Mouse (Mus musculus) heart, embryonic 10.5 days (tissue): ENCODE measurements around the gene Prdx5. TPM values are rescaled to one million over a fixed set of nuclear protein-coding genes. Genes with fewer than 3 reads are reported as not detected.

Source experiments
- DNase-seq: peaks from one replicate; pipeline ENCODE4 v3.0.0-alpha.2; 2017; ENCODE audit warnings: low spot score
- H3K27ac ChIP-seq: fragments of 300-500 bp; sonication (generic); 2 replicates; pipeline ENCODE4 v1.5.1; 2016; ENCODE audit warnings: mild to moderate bottlenecking
- H3K27me3 ChIP-seq: fragments of 300-500 bp; sonication (generic); 2 replicates; pipeline ENCODE4 v1.6.1; 2016; ENCODE audit warnings: mild to moderate bottlenecking; ENCODE audit not compliant: poor library complexity, insufficient read depth, severe bottlenecking
- H3K36me3 ChIP-seq: fragments of 300-500 bp; sonication (generic); 2 replicates; pipeline ENCODE4 v1.6.1; 2016; ENCODE audit warnings: mild to moderate bottlenecking, moderate library complexity
- H3K4me1 ChIP-seq: fragments of 300-500 bp; sonication (generic); 2 replicates; pipeline ENCODE4 v1.6.1; 2016; ENCODE audit warnings: mild to moderate bottlenecking
- H3K4me3 ChIP-seq: fragments of 300-500 bp; sonication (generic); 2 replicates; pipeline ENCODE4 v1.5.1; 2016; ENCODE audit warnings: mild to moderate bottlenecking, moderate library complexity
- H3K9me3 ChIP-seq: fragments of 300-500 bp; sonication (generic); 2 replicates; pipeline ENCODE4 v1.6.1; 2016; ENCODE audit warnings: mild to moderate bottlenecking, moderate library complexity
- WGBS: fragments of 180-500 bp; shearing (Covaris S2); methylation state at CpG from one replicate; pipeline ENCODE4 v1.1.7; 2016; 5-methylcytosine and 5-hydroxymethylcytosine counted together
- polyA plus RNA-seq: library from polyadenylated mRNA; unstranded; fragments of >200 nt; fragmentation: Nextera tagmentation; extraction: Ambion mirVana; gene quantifications from 2 replicates; pipeline ENCODE4 v1.2.1, GENCODE M21; 2016

Prdx5 gene
- polyA plus RNA-seq, 1 experiment from 2014 or later: 169 TPM

DNA sequence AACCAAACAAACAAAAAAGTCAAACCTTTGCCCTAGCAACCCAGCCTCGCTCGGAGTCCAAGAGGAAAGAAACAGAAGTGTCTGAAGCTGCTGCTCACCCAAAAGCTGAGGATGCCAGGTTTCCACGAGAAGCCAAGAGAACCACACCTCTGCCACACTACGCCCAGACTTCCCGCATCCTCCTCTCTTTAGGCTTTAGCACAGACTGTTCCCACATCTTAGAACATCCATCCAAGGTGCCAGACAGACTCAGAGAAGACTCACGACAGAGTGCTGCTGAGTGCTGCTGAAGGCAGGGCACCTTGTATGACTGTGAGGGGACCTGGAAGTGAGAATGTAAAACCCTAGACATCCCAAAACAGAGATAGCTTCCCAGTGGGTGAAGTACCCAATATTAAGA, 34.1 kb downstream of the Prdx5 start:
- 80% methylated on average over 6 of the region's 6 CpGs for WGBS
- Histone ChIP-seq H3K9me3 (no peaks in the 10 kb centered on the region), H3K4me3 (no peak overlapping the region)

DNA sequence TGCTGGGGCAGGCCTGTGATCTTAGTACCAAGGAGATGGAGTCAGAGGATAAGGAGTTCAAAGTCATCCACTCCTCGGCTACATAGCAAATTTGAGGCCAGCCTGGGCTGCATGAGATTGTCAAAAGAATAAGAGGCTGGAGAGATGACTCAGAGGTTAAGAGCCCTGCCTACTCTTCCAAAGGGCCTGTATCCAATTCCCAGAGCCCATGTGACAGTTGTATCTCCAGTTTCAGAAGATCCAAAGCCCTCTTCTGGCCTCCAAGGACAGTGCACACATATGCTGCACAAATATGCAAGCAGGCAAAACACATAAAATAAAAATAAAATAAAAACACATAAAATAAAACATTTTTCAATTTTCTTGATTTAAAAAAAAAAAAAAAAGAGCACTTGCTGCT, 35.6 kb downstream of the Prdx5 start:
- Histone ChIP-seq H3K27ac (no peak overlapping the region), H3K27me3 (no peaks in the 10 kb centered on the region), H3K4me1 (peaks cover 3% of the 10 kb centered on the region), H3K36me3 (no peaks in the 10 kb centered on the region), H3K9me3 (no peaks in the 10 kb centered on the region), H3K4me3 (no peak overlapping the region)
- DNase-seq: no peak
- WGBS: 70% methylated on average over 1 of the region's 1 CpGs

More for the DNA sequence above, 34.1 kb downstream of the Prdx5 start:
- Histone ChIP-seq H3K27me3 (no peaks in the 10 kb centered on the region), H3K36me3 (no peaks in the 10 kb centered on the region), H3K27ac (no peak overlapping the region), H3K4me1 (no peaks in the 10 kb centered on the region)
- no peak for DNase-seq

DNA sequence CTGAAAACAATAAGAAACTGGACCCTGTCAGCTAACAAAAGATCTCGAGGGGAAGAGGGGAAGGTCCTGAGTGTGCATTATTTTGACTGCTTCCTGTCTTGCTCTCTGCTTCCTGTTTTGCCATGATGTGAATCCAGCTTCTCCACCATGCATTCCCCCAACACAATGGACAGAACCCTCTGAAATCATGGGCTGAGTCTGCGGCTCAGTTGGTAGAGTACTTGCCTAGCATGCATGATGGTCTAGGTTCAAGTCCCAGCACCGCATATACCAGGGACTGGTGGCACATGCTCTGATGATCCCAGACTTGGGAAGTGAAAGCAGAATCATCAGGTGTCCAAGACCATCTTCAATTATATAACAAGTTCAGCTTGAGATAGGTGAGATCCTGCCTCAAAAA, 37.2 kb downstream of the Prdx5 start:
- Histone ChIP-seq H3K4me3 (no peak overlapping the region), H3K27ac (no peak overlapping the region), H3K9me3 (no peaks in the 10 kb centered on the region), H3K27me3 (no peaks in the 10 kb centered on the region), H3K4me1 (peaks cover 4% of the 10 kb centered on the region), H3K36me3 (no peaks in the 10 kb centered on the region)
- 73% methylated on average over 3 of the region's 3 CpGs for WGBS
- DNase-seq: no peak

DNA sequence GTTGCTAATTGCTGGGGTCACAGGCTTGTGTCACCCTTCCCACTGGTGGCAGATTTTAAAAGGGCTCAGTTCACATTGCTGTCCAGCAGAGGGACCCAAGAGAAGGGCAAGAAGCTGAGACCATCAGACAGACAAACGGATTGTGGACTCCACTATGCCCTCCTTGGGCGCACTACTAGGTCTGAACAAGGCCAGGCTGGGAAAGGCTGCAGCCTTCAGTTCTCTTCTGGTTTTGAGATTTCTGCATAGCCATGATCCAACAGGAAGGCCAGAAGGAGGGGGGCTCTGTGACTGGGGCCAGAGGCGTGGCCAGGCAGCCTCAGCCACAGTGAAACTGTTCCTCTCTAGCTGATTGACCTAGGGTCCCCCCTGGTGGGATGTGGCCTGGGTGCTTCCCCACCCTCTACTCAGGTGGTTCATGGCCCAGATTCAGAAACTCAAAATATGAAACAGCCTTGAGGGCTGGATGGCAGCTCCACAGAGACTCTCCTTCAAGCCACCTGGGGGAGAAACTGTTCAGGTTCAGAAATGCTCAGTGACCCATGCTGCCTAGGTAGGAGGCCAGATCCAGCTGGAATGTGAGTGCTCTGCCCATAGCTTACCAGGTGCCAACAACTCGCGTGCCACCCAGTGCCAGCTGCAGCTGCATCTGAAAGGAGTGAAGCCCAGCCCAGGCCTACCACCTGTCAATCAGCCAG, 38.2 kb downstream of the Prdx5 start:
- WGBS: 60% methylated on average over 5 of the region's 5 CpGs
- no peaks in the 10 kb centered on the region for H3K36me3 ChIP-seq
- DNase-seq: no peak
- H3K4me1 ChIP-seq: peaks cover 4% of the 10 kb centered on the region
- no peaks in the 10 kb centered on the region for H3K27me3 ChIP-seq
- no peaks in the 10 kb centered on the region for H3K9me3 ChIP-seq
- no peak overlapping the region for H3K4me3 ChIP-seq
- no peak overlapping the region for H3K27ac ChIP-seq

DNA sequence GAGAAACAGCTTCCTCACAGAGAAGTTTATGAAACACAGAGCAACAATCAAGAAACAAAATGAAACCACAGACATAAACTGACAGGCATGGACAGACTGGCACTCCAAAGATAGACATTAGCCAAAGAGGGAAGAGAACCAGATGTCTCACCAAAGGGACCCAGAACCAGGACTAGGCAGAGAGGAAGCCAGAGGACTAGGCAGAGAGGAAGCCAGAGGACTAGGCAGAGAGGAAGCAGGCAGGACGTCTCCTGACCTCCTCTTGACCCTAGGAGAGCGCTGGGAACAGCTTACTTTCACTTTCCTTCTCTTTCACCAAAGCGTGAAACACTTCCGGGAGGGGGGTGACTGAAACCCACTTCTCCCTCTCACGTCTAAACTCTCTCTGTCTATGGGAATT, 40.6 kb downstream of the Prdx5 start:
- 9% methylated on average over 5 of the region's 5 CpGs for WGBS
- no peak for DNase-seq
- Histone ChIP-seq H3K4me3 (peak overlapping the region; percentile 43), H3K4me1 (peaks cover 4% of the 10 kb centered on the region), H3K36me3 (no peaks in the 10 kb centered on the region), H3K27ac (peak overlapping the region; percentile 65), H3K27me3 (no peaks in the 10 kb centered on the region), H3K9me3 (no peaks in the 10 kb centered on the region)

DNA sequence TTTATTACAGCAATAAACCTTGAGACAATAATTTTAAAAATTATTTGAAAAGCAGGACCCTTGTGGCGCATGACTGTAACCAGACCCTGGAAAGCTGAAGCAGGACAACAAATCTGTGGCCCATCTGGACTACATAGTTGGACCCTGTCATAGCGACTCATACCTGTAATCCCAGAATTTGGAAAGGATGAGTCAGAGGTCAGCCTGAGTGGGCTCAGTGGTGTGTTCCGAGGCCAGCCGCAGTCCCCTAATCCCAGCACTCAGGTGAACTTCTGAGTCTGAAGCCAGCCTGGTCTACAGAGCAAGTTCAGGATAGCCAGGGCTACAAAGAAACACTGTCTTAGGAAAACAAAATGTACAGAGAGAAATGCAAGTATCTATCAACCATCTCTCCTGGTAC, 48.5 kb downstream of the Prdx5 start:
- DNase-seq: no peak
- WGBS: 88% methylated on average over 4 of the region's 4 CpGs
- no peaks in the 10 kb centered on the region for H3K27me3 ChIP-seq
- H3K4me3 ChIP-seq: no peak overlapping the region
- peaks cover 13% of the 10 kb centered on the region for H3K4me1 ChIP-seq
- H3K27ac ChIP-seq: no peak overlapping the region
- no peaks in the 10 kb centered on the region for H3K36me3 ChIP-seq
- no peaks in the 10 kb centered on the region for H3K9me3 ChIP-seq

DNA sequence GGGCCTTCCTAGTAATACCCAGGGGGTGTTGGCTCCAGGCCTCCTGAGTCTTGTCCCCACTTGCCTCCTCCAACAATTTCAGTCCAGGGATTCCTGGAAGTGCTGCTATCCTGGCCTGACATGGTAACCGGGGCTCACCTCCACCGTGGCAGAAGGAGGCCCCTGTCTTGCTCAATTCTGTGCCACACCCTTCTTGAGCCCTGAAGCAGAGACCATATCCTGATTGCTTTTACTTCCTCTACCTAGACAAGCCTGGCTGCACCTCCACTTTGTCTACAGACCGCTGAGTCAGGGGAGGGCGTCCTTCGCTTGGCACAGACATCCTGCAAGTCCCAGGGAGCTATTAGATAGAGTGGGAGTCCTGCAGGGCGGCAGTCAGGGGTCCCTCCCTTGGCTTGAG, 49.2 kb downstream of the Prdx5 start:
- H3K27me3 ChIP-seq: peaks cover 4% of the 10 kb centered on the region; the same call in 1 of the 2 replicates
- H3K36me3 ChIP-seq: no peaks in the 10 kb centered on the region
- no peak for DNase-seq
- H3K4me3 ChIP-seq: no peak overlapping the region
- 81% methylated on average over 6 of the region's 6 CpGs for WGBS
- H3K27ac ChIP-seq: no peak overlapping the region
- peaks cover 20% of the 10 kb centered on the region for H3K4me1 ChIP-seq
- H3K9me3 ChIP-seq: no peaks in the 10 kb centered on the region

DNA sequence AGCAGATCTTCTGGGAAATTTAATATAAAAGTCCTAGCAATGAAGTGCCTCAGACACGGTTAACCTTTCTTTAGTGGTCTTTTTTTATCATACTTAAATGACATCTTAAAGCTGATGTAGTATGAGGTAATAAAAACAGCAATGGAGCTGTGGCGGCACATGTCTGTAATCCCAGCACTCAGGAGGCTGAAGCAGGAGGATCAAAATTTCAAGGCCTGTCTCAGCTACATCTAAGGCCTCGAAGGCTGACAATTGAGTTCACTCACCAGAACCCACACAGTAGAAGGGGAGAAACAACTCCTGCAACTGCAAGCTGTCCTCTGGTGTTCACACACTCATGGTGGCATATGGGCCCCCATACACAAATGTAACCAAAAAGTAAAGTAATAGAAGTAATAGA, 49.9 kb downstream of the Prdx5 start:
- DNase-seq: no peak

DNA sequence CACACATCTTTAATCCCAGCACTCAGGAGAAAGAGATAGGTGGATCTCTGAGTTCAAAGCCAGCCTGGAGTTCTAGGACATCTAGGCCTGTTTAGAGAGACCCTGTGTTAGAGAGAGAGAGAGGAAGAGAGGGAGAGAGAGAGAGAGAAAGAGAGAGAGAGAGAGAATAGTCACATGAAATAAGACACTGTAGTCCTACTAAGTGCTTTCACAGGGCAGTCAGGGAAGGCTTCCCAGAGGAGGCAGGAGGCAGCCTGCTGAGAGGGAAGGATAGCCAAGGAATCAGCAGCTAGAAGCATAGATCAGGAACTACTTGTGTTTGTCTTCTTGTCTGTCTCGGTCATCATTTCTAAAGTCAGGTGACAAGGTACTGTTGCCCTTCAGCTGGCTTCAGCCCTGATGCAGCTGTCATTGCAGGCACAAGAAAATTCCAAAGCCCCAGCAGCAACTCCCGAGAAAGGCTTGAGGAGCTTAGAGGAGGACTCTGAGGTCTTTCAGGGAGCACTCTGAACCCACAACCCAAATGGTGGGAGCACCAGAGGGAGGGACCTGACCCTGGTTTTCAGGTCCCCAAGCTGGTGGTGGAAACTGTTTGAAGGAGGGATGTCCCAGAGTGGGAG, 50.8 kb downstream of the Prdx5 start:
- H3K4me3 ChIP-seq: no peak overlapping the region
- H3K27me3 ChIP-seq: peaks cover 18% of the 10 kb centered on the region
- 58% methylated on average over 2 of the region's 2 CpGs for WGBS
- H3K27ac ChIP-seq: no peak overlapping the region
- H3K4me1 ChIP-seq: peaks cover 31% of the 10 kb centered on the region
- no peaks in the 10 kb centered on the region for H3K9me3 ChIP-seq
- DNase-seq: no peak
- H3K36me3 ChIP-seq: no peaks in the 10 kb centered on the region

More for the DNA sequence above, 49.9 kb downstream of the Prdx5 start:
- Histone ChIP-seq H3K36me3 (no peaks in the 10 kb centered on the region), H3K4me3 (no peak overlapping the region), H3K27me3 (peaks cover 10% of the 10 kb centered on the region; the same call in 1 of the 2 replicates), H3K27ac (no peak overlapping the region), H3K4me1 (peaks cover 27% of the 10 kb centered on the region), H3K9me3 (no peaks in the 10 kb centered on the region)
- WGBS: 85% methylated on average over 3 of the region's 3 CpGs

DNA sequence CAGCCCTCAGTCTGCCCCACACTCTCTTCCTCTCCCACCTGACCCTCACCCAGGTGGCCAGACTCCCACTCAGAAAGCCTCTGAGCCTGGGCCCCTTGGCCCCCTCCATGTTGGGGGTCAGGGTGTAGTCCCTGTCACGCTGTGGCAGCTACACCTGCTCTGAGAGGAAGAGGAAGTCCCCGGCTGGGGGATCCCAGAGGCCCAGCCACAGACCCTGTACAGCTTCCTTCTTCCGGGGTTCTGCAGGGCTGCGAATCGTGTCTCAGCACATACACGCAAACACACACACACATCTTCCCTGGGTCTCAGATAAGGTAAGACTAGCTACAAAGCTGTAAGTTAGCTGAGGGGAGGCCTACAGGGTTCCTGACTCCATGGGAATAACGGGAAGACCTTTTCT, 51.9 kb downstream of the Prdx5 start, which contains the start of gene Ccdc88b:
Gene Ccdc88b (minus strand): TSS at position 181 of the 400 bp plus-strand sequence.
- Histone ChIP-seq H3K4me1 (peaks cover 32% of the 10 kb centered on the region), H3K27me3 (peaks cover 29% of the 10 kb centered on the region), H3K36me3 (no peaks in the 10 kb centered on the region), H3K27ac (0 out of 2 replicates have a peak within 1 kb of the TSS, but pooled peaks have one; percentile 30), H3K9me3 (no peaks in the 10 kb centered on the region), H3K4me3 (no peak within 1 kb of the TSS)
- DNase-seq: no peak
- WGBS: 64% methylated on average over 7 of the region's 7 CpGs

DNA sequence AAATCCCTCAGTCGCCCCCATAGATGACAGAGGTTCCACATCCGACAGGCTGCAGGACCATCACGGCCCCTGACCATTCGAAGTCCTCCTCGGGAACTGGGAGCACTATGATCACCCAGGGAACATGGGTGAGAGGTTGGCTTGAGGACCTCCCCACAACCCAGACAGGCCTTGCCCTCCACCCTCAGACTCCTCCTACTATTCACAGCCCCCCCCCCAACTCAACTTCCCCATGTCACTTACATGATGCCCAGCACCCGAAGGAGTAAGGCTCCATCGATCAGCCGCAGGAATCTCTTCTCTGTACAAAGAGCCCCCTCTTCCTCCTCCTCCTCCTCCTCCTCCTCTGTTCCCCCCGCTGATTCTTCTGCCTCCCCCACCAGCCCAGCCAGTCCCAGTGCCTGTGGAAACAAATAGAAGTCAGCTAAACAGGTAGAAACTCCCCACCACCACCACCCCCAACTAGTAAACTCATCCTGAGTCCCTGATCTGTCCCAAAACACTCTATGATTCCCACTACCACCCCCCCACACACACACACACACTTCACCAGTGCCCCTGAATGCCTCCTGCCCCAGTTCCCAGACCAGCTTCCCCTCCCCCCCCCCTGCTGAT, 52.4 kb downstream of the Prdx5 start:
- Histone ChIP-seq H3K27ac (0 out of 2 replicates have a peak overlapping the region, but pooled peaks have one; percentile 30), H3K36me3 (no peaks in the 10 kb centered on the region), H3K4me3 (no peak overlapping the region), H3K9me3 (no peaks in the 10 kb centered on the region), H3K4me1 (peaks cover 35% of the 10 kb centered on the region), H3K27me3 (peaks cover 34% of the 10 kb centered on the region)
- WGBS: 77% methylated on average over 9 of the region's 9 CpGs
- no peak for DNase-seq

DNA sequence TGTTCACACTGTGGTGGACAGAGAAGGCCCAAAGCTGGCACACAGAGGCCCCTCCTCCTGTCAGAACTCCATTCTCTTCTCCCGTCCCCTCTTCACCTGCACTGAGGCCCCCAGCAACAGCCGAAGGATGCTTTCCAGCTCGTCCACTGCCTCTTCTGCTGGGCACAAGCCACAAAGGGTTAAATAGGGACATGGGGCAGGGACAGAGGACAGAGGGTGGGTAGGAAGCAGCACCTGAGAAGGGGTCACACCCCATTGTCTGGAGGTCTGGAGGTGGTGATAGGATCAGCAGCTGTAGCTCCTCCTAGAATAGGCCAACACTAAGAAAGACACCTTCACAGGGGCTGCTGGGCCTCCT, 52.9 kb downstream of the Prdx5 start:
- Histone ChIP-seq H3K27me3 (peaks cover 39% of the 10 kb centered on the region), H3K4me1 (peaks cover 35% of the 10 kb centered on the region)
- 51% methylated on average over 3 of the region's 3 CpGs for WGBS

More for the DNA sequence above, 52.9 kb downstream of the Prdx5 start:
- no peak overlapping the region for H3K4me3 ChIP-seq
- no peak for DNase-seq
- no peaks in the 10 kb centered on the region for H3K36me3 ChIP-seq
- no peaks in the 10 kb centered on the region for H3K9me3 ChIP-seq
- H3K27ac ChIP-seq: no peak overlapping the region
